In the genomic region with DNA sequence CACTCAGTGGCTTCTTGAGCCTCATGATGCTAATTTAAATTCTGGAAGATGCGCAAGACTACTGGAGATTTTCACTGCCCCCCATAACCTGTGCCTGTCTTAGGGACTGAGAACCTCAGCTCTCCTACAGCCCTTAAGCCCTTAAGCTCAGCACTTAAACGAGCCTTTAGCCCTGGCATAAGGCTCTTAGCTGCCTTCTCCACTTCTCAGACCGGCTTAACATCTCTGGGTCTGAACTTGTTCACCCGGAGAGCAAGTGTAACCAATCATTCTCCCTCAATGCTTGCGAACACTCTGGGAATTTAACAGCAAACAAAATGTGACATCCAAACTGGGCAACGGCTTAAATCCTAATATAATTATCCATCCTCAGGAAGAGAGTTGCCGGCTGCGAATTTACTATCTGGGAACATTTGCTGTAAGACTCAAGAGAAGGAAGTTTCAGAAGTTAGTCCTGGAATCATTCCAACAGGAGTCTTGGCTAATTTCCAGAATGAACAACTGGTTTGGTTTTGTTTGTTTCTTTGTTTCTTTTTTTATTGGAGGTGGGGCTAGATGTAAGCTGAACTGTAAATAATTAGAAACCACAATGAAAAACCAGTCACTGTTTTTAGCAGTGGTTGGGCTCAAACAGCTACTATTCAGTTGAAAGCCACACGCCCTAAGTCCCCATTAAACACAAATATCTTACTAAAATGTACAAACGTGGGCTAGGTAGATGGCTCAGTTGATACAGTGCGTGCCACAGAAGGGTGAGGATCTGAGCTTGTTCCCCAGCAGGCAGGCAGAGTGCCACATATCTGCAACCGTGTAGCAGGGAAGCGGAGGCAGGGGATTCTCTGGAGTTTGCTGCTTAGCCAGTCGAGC, we compare ENCODE assay signal across 9 mouse cellular contexts. TPM values are rescaled to one million over a fixed set of nuclear protein-coding genes. Genes with fewer than 3 reads are reported as not detected.
DNase-seq lines count a peak whose midpoint lies in the region; ATAC-seq and TF ChIP-seq lines count a peak whose summit lies in the region.
"Had no signal": no experiment of that assay in that cellular context is flagged by ENCODE, and none has a peak within 500 bp of the region (broad histone marks: within the 10 kb centered on the region; RNA-seq: fewer than 3 reads in every experiment).

No protein-coding gene starts in this region.

- H3K27me3 ChIP-seq in heart, embryonic 13.5 days (replicated peaks), result no peaks in the 10 kb centered on the region
- no peaks in the 10 kb centered on the region for H3K27me3 ChIP-seq in myocyte (ENCODE audit: control insufficient read depth, insufficient read depth, insufficient read length)

- H3K79me2 ChIP-seq in myocyte (ENCODE audit: control insufficient read depth, insufficient read depth), result no peaks in the 10 kb centered on the region

- intact Hi-C loops in left cerebral cortex, adult 2 months (cut with DNase I), result no loop called here

- peaks cover 35% of the 10 kb centered on the region for H3K36me3 ChIP-seq in heart, embryonic 13.5 days
- no peaks in the 10 kb centered on the region for H3K36me3 ChIP-seq in myocyte (ENCODE audit: control insufficient read depth, insufficient read depth)

- no peak for ATAC-seq in heart, embryonic 13.5 days (ENCODE audit: extremely low read depth, insufficient number of reproducible peaks, low FRiP score, low TSS enrichment)
- no peak for ATAC-seq in granulocyte monocyte progenitor cell, adult 5-6 weeks (replicated peaks; ENCODE audit: poor library complexity, severe bottlenecking)

- H3K4me2 ChIP-seq in heart, embryonic 13.5 days, result peak overlapping the region; percentile 30; the same call in 1 of the 2 replicates
- peak overlapping the region; percentile 42 for H3K4me2 ChIP-seq in myocyte (ENCODE audit: low read depth)

- H3K9ac ChIP-seq in heart, embryonic 13.5 days, result peak overlapping the region; percentile 20; the same call in 1 of the 2 replicates

- H3ac ChIP-seq in myocyte (ENCODE audit: control insufficient read depth, insufficient read length), result no peak overlapping the region

- peak in 1 of 2 experiments; percentile 1 for DNase-seq in layer of hippocampus, adult 2 months (ENCODE audit: low spot score in 2 of 2)
- DNase-seq in layer of hippocampus, adult 11-12 months (ENCODE audit: low spot score), result no peak
- DNase-seq in brain, adult 2 months (ENCODE audit: low read depth, low spot score), result peak; percentile 42
- DNase-seq in left cerebral cortex, adult 2 months (ENCODE audit: extremely low spot score in 1 of 2, low spot score in 2 of 2), result no peak
- DNase-seq: cerebellum, adult 2 months had no signal

- no peaks in the 10 kb centered on the region for H3K9me3 ChIP-seq in heart, embryonic 13.5 days

- peaks cover 42% of the 10 kb centered on the region for H3K4me1 ChIP-seq in heart, embryonic 13.5 days

- no peak for TF ChIP-seq POLR2A in myocyte (IDR thresholded peaks at IDR 0.05; ENCODE audit: insufficient read length, low read depth)

- 44% methylated on average over 14 of the region's 14 CpGs for WGBS in heart, embryonic 13.5 days

- no peak overlapping the region for H3K4me3 ChIP-seq in layer of hippocampus, adult 2 months
- no peak overlapping the region for H3K4me3 ChIP-seq in heart, embryonic 13.5 days
- no peak overlapping the region for H3K4me3 ChIP-seq in myocyte
- no peak overlapping the region for H3K4me3 ChIP-seq in left cerebral cortex, adult 2 months

- TF ChIP-seq CTCF in layer of hippocampus, adult 2 months (conservative IDR thresholded peaks at IDR 0.05), result no peak
- TF ChIP-seq CTCF in left cerebral cortex, adult 2 months (IDR thresholded peaks at IDR 0.05), result no peak

- peak overlapping the region; percentile 81 for H3K27ac ChIP-seq in layer of hippocampus, adult 2 months
- H3K27ac ChIP-seq in heart, embryonic 13.5 days (replicated peaks), result peak overlapping the region; percentile 73
- no peak overlapping the region for H3K27ac ChIP-seq in left cerebral cortex, adult 2 months

TF ChIP-seq in myocyte, 11 proteins besides CTCF, POLR2A, EP300 and RAD21:
- no peak for TF ChIP-seq MYOG (IDR thresholded peaks at IDR 0.05; ENCODE audit: control insufficient read depth in 1 of 3, insufficient read depth in 1 of 3, insufficient read length in 2 of 3, low read depth in 2 of 3)
- no peak for TF ChIP-seq POLR2AphosphoS2 (IDR thresholded peaks at IDR 0.05; ENCODE audit: insufficient read length, low read depth)
- no peak for TF ChIP-seq CEBPB (IDR thresholded peaks at IDR 0.05; ENCODE audit: insufficient read depth, poor library complexity, severe bottlenecking)
- TF ChIP-seq MAX (IDR thresholded peaks at IDR 0.05; ENCODE audit: low read depth), result no peak

RNA-seq across cellular contexts. Expression of gene Tmem246, which starts 13.5 kb away (rescaled TPM):
- 10 to 100 TPM; 69.6 to 72.4 TPM for total RNA-seq in layer of hippocampus, adult 2 months (2021)
- 45.0 and 49.9 TPM in 2 replicates for polyA plus RNA-seq in heart, embryonic 13.5 days (2015; fragmentation: Nextera tagmentation; extraction: Ambion mirVana)
- polyA plus RNA-seq in myocyte (2012; fragmentation: generic; extraction: Trizol), result 2.2 TPM
- total RNA-seq in granulocyte monocyte progenitor cell, adult 5-6 weeks (2014; fragmentation: Nextera tagmentation), result not detected in 2 replicates
- not detected in 2 replicates for total RNA-seq in granulocyte monocyte progenitor cell, adult 5-6 weeks (2017)
- total RNA-seq in left cerebral cortex, adult 2 months (2021), result 10 to 100 TPM; 69.1 to 70.8 TPM

RNA-seq across cellular contexts. Expression of gene Aldob, which starts 34.9 kb away (rescaled TPM):
- total RNA-seq in layer of hippocampus, adult 2 months (2021), result 1 to 10 TPM; 1.7 to 3.5 TPM
- polyA plus RNA-seq in heart, embryonic 13.5 days (2015; fragmentation: Nextera tagmentation; extraction: Ambion mirVana), result 0.32 and 4.8 TPM in 2 replicates
- polyA plus RNA-seq in myocyte (2012; fragmentation: generic; extraction: Trizol), result not detected
- total RNA-seq in granulocyte monocyte progenitor cell, adult 5-6 weeks (2014; fragmentation: Nextera tagmentation), result not detected in 2 replicates
- not detected in 2 replicates for total RNA-seq in granulocyte monocyte progenitor cell, adult 5-6 weeks (2017)
- 1 to 10 TPM; 1.9 to 2.2 TPM for total RNA-seq in left cerebral cortex, adult 2 months (2021)
- polyA plus RNA-seq: neural tube, embryonic 11.5 days had no signal

RNA-seq across cellular contexts. Expression of gene Rnf20, which starts 47.6 kb away (rescaled TPM):
- total RNA-seq in layer of hippocampus, adult 2 months (2021), result 10 to 100 TPM; 77.1 to 86.5 TPM
- polyA plus RNA-seq in heart, embryonic 13.5 days (2015; fragmentation: Nextera tagmentation; extraction: Ambion mirVana), result 21.8 and 23.8 TPM in 2 replicates
- 25.5 TPM for polyA plus RNA-seq in myocyte (2012; fragmentation: generic; extraction: Trizol)
- 37.5 and 58.0 TPM in 2 replicates for total RNA-seq in granulocyte monocyte progenitor cell, adult 5-6 weeks (2014; fragmentation: Nextera tagmentation)
- 93.9 and 105 TPM in 2 replicates for total RNA-seq in granulocyte monocyte progenitor cell, adult 5-6 weeks (2017)
- total RNA-seq in left cerebral cortex, adult 2 months (2021), result 10 to 100 TPM; 75.1 to 76.9 TPM

Comparison
In these comparisons a context has a peak if more than half of its experiments do, and no peak if none do; other contexts are left out.
1. RNA of gene Tmem246, which starts 13.5 kb away (total RNA-seq): 69.6 to 72.4 TPM in layer of hippocampus, adult 2 months and 69.1 to 70.8 TPM in left cerebral cortex, adult 2 months; not detected in granulocyte monocyte progenitor cell, adult 5-6 weeks; every median in the first group is over 10 times any median in the second.